Mouse (Mus musculus): Measurements from ENCODE around the gene Ampd2. TPM values are rescaled to one million over a fixed set of nuclear protein-coding genes. Genes with fewer than 3 reads are reported as not detected.

Gene Ampd2
- total RNA-seq, 2 experiments from 2014 or later = 48.1 to 50.3 TPM

- intact Hi-C loops (cut with DNase I) = no loop called here
- DNase-seq (ENCODE audit: low spot score in 2 of 2) = no peak
These were observed 13.4 kb downstream of the Ampd2 start for GRCm38 (mm10) chr3:108072983-108073569.

GRCm38 (mm10) chr3:108070295-108071293 lies 15.9 kb downstream of the Ampd2 start:
- peak; percentile 54 to 60 for DNase-seq (ENCODE audit: low spot score in 2 of 2)
- intact Hi-C loops (cut with DNase I) = loop anchor here (1.0 kb wide), 1 partner anchor 77 kb away; no protein-coding TSS in a partner anchor

DNA sequence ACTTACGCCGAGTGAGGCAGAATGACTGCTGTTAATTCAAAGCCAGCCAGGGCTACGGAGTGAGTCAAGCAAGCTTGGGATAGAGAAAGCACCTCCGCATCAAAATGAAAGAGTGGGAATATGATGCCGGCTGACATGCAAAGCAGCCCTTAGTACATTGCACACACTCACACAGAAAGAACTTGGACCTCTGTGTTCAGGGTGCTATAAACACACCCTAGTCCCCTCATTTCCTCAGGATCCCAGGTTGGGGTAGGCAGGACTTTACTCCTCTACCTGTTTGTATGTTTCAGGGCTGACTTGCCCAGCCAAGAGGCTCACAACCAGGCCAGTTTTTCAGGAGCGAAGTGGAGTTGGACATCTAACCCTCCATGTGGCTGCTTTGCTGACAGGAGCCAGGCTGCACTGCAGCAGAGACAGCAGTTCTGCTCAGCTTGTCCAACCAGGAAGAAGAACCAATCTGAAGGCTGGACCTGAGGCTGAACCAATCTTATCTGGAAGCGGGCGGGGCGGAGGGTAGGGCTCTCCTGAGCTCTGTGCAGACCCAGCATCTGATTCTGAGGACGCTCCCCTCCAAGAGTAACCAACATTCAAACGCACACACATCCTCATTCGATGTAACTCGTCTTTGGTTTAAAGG lies 17.1 kb downstream of the Ampd2 start:
- intact Hi-C loops (cut with DNase I) = no loop called here
- DNase-seq (ENCODE audit: low spot score in 2 of 2) = no peak

DNA sequence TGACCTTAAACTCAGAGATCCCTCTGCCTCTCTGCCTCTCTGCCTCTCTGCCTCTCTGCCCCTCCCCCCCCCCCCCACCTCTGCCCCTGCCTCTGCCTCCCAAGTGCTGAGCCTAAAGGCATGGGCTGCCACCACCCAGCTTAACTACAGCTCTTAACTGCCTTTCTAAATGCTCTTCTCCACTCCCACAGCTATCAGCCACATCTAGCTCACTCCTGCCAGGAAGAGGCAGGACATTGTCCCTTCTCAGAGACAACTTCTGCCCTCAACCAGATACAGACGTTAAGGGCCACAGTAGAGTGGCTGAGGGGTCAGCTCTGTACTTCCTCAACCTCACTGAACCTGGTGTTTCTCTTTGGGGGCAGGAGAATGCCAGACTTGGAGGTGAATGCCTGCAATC lies 17.6 kb downstream of the Ampd2 start:
- DNase-seq (ENCODE audit: low spot score in 2 of 2) = no peak
- intact Hi-C loops (cut with DNase I) = no loop called here

- intact Hi-C loops (cut with DNase I) = no loop called here
- DNase-seq (ENCODE audit: low spot score in 2 of 2) = no peak
These were observed 19.0 kb downstream of the Ampd2 start for GRCm38 (mm10) chr3:108067370-108067934.

GRCm38 (mm10) chr3:108065551-108065950 lies 20.9 kb downstream of the Ampd2 start:
- intact Hi-C loops (cut with DNase I) = no loop called here
- no peak for DNase-seq (ENCODE audit: low spot score in 2 of 2)

- no peak for DNase-seq (ENCODE audit: low spot score in 2 of 2)
- intact Hi-C loops (cut with DNase I) = loop anchor here (5.0 kb wide), 3 partner anchors 117 to 367 kb away; partner anchors contain the start of gene Ahcyl1
These were observed 21.8 kb downstream of the Ampd2 start for GRCm38 (mm10) chr3:108064672-108065071.

DNA sequence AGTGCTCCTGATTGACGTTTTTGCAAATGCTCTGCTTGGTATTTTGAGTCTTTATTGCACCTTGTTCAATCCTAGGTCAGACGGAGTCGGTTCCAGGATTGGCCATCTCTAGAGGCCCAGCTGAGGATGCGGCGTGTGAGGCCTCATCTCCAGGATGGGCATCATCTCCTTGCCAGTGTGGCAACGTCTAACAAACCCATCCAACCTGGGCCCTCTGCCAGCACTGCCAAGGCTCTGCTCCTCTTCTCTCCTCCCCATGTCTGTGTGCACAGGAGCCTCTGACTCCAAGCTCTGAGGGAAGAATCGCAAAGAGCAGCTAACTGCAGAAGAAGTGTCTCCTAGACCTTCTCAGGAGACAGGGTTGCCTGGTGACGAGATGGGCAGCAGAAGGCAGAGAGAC lies 23.8 kb downstream of the Ampd2 start:
- intact Hi-C loops (cut with DNase I) = loop anchor here (5.0 kb wide), 3 partner anchors 115 to 365 kb away; partner anchors contain the start of gene Ahcyl1
- DNase-seq (ENCODE audit: low spot score in 2 of 2) = no peak

DNA sequence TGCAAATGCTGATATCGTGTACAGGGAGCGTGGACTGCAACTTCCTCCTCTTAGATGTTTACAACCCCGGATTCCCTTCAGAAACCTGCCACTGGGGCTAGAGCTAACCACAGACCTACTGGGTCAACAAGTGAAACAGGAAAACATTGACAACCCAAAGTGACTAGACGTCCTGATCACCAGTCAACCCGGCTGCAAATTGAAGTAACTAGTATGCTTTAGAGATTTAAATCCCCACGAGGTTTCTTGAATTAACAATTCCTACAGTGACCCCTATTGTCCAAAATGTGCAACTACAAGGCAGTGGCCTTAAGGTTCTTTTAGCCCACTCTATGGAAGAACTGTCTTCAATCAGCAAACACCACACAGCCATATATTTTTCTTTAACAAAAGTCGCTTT lies 25.0 kb downstream of the Ampd2 start:
- intact Hi-C loops (cut with DNase I) = loop anchor here (1.0 to 5.0 kb wide), 4 partner anchors 114 to 364 kb away; partner anchors contain the start of gene Ahcyl1
- peak; percentile 49 to 70 for DNase-seq (ENCODE audit: low spot score in 2 of 2)

- DNase-seq (ENCODE audit: low spot score in 2 of 2) = no peak
- intact Hi-C loops (cut with DNase I) = no loop called here
These were observed 36.0 kb downstream of the Ampd2 start for GRCm38 (mm10) chr3:108050493-108050892.

GRCm38 (mm10) chr3:108048306-108048705 lies 38.1 kb downstream of the Ampd2 start:
- no peak for DNase-seq (ENCODE audit: low spot score in 2 of 2)

GRCm38 (mm10) chr3:108046944-108047655 lies 39.4 kb downstream of the Ampd2 start:
- intact Hi-C loops (cut with DNase I) = no loop called here
- DNase-seq (ENCODE audit: low spot score in 2 of 2) = no peak

More at GRCm38 (mm10) chr3:108048306-108048705, 38.1 kb downstream of the Ampd2 start:
- intact Hi-C loops (cut with DNase I) = no loop called here

- intact Hi-C loops (cut with DNase I) = no loop called here
- peak; percentile 85 to 92 for DNase-seq (ENCODE audit: low spot score in 2 of 2)
These were observed 41.9 kb downstream of the Ampd2 start, which contains the start of gene Gstm4 for GRCm38 (mm10) chr3:108044394-108045140. Gene Gstm4, minus strand, starts transcription at chr3:108044894.

GRCm38 (mm10) chr3:108033156-108033555 lies 53.3 kb downstream of the Ampd2 start:
- intact Hi-C loops (cut with DNase I) = no loop called here
- no peak for DNase-seq (ENCODE audit: low spot score in 2 of 2)

GRCm38 (mm10) chr3:108032113-108032512 lies 54.3 kb downstream of the Ampd2 start:
- DNase-seq (ENCODE audit: low spot score in 2 of 2) = no peak
- intact Hi-C loops (cut with DNase I) = no loop called here

GRCm38 (mm10) chr3:108028641-108029365 lies 57.6 kb downstream of the Ampd2 start:
- intact Hi-C loops (cut with DNase I) = no loop called here
- no peak for DNase-seq (ENCODE audit: low spot score in 2 of 2)

DNA sequence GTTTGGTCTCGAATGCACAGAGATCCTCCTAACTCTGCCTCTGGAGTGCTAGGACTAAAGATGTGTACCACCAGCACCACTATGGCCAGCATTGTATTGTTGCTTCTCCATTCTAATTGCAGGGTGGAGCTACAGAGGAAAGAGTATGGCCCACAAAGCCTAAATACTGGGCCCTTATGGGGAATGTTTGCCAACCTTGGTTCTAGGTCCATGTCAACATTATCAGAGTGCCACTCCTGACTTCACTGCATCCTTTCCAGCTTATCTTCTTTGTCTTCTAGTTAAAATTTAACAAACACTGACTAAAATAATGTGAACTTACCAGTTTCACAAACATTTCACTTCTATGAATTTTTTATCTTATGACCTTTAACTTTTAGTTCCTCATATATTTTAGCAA lies 59.9 kb downstream of the Ampd2 start:
- DNase-seq (ENCODE audit: low spot score in 2 of 2) = no peak
- intact Hi-C loops (cut with DNase I) = no loop called here

GRCm38 (mm10) chr3:108026049-108026448 lies 60.4 kb downstream of the Ampd2 start:
- DNase-seq (ENCODE audit: low spot score in 2 of 2) = peak in 1 of 2 experiments; percentile 27
- intact Hi-C loops (cut with DNase I) = no loop called here
